Mouse (Mus musculus): ENCODE measurements at regions not wholly inside any gene's neighbourhood (a gene's known extent, or its start where the extent isn't known, plus 50 kb on each side); places are given as distances from the start of the nearest gene placed in this dataset.
"Not testable (repeated sequence)": the region's sequence is repeated elsewhere in the genome, so short reads cannot be mapped to it uniquely, and the experiment has no call there.

- TF ChIP-seq POLR2A (IDR thresholded peaks at IDR 0.05; ENCODE audit: borderline replicate concordance, insufficient read depth, low read length) (no peak), CTCF (IDR thresholded peaks at IDR 0.05; ENCODE audit: borderline replicate concordance, insufficient read depth, low read depth, low read length) (no peak)
- 73% methylated on average over 4 of the region's 4 CpGs for WGBS
Observed at GRCm38 (mm10) chr10:45859909-45860308, 282.3 kb downstream of the Hace1 start.

GRCm38 (mm10) chr10:45860696-45861095, 283.1 kb downstream of the Hace1 start:
- Histone ChIP-seq H3K27me3 (ENCODE audit: control insufficient read depth, insufficient read depth, low read length) (no peaks in the 10 kb centered on the region), H3K4me3 (replicated peaks; ENCODE audit: insufficient read depth, low read depth, low read length) (no peak overlapping the region), H3K4me1 (ENCODE audit: control insufficient read depth, insufficient read depth, low read length) (no peaks in the 10 kb centered on the region), H3K27ac (ENCODE audit: insufficient read depth, low read length) (no peak overlapping the region)
- WGBS = 92% methylated on average over 4 of the region's 4 CpGs
- TF ChIP-seq POLR2A (IDR thresholded peaks at IDR 0.05; ENCODE audit: borderline replicate concordance, insufficient read depth, low read length) (no peak), CTCF (IDR thresholded peaks at IDR 0.05; ENCODE audit: borderline replicate concordance, insufficient read depth, low read depth, low read length) (no peak)
- no peak for DNase-seq

More at GRCm38 (mm10) chr10:45859909-45860308, 282.3 kb downstream of the Hace1 start:
- no peaks in the 10 kb centered on the region for H3K4me1 ChIP-seq (ENCODE audit: control insufficient read depth, insufficient read depth, low read length)
- DNase-seq = no peak
- no peak overlapping the region for H3K27ac ChIP-seq (ENCODE audit: insufficient read depth, low read length)
- H3K27me3 ChIP-seq (ENCODE audit: control insufficient read depth, insufficient read depth, low read length) = no peaks in the 10 kb centered on the region
- no peak overlapping the region for H3K4me3 ChIP-seq (replicated peaks; ENCODE audit: insufficient read depth, low read depth, low read length)

GRCm38 (mm10) chr10:45865793-45866192, 288.2 kb downstream of the Hace1 start:
- 79% methylated on average over 4 of the region's 4 CpGs for WGBS
- H3K27ac ChIP-seq (ENCODE audit: insufficient read depth, low read length) = no peak overlapping the region
- no peak for DNase-seq
- no peak overlapping the region for H3K4me3 ChIP-seq (replicated peaks; ENCODE audit: insufficient read depth, low read depth, low read length)
- peaks cover 4% of the 10 kb centered on the region; the same call in 1 of the 2 replicates for H3K4me1 ChIP-seq (ENCODE audit: control insufficient read depth, insufficient read depth, low read length)
- TF ChIP-seq POLR2A (IDR thresholded peaks at IDR 0.05; ENCODE audit: borderline replicate concordance, insufficient read depth, low read length) = no peak
- no peak for TF ChIP-seq CTCF (IDR thresholded peaks at IDR 0.05; ENCODE audit: borderline replicate concordance, insufficient read depth, low read depth, low read length)
- H3K27me3 ChIP-seq (ENCODE audit: control insufficient read depth, insufficient read depth, low read length) = no peaks in the 10 kb centered on the region

GRCm38 (mm10) chr10:45866860-45867259, 289.2 kb downstream of the Hace1 start:
- H3K4me1 ChIP-seq (ENCODE audit: control insufficient read depth, insufficient read depth, low read length) = peaks cover 6% of the 10 kb centered on the region; the same call in 1 of the 2 replicates
- TF ChIP-seq CTCF (IDR thresholded peaks at IDR 0.05; ENCODE audit: borderline replicate concordance, insufficient read depth, low read depth, low read length) (no peak), POLR2A (IDR thresholded peaks at IDR 0.05; ENCODE audit: borderline replicate concordance, insufficient read depth, low read length) (no peak)
- 84% methylated on average over 3 of the region's 3 CpGs for WGBS
- no peaks in the 10 kb centered on the region for H3K27me3 ChIP-seq (ENCODE audit: control insufficient read depth, insufficient read depth, low read length)
- H3K27ac ChIP-seq (ENCODE audit: insufficient read depth, low read length) = no peak overlapping the region
- H3K4me3 ChIP-seq (replicated peaks; ENCODE audit: insufficient read depth, low read depth, low read length) = no peak overlapping the region
- DNase-seq = no peak

GRCm38 (mm10) chr10:45871028-45871427, 293.4 kb downstream of the Hace1 start:
- DNase-seq = peak; percentile 64 to 84
- 8% methylated on average over 4 of the region's 4 CpGs for WGBS
- no peak overlapping the region; the same call in 1 of the 2 replicates for H3K27ac ChIP-seq (ENCODE audit: insufficient read depth, low read length)
- peaks cover 10% of the 10 kb centered on the region; the same call in 1 of the 2 replicates for H3K4me1 ChIP-seq (ENCODE audit: control insufficient read depth, insufficient read depth, low read length)
- no peaks in the 10 kb centered on the region for H3K27me3 ChIP-seq (ENCODE audit: control insufficient read depth, insufficient read depth, low read length)
- no peak overlapping the region for H3K4me3 ChIP-seq (replicated peaks; ENCODE audit: insufficient read depth, low read depth, low read length)
- TF ChIP-seq POLR2A (IDR thresholded peaks at IDR 0.05; ENCODE audit: borderline replicate concordance, insufficient read depth, low read length) = no peak
- no peak for TF ChIP-seq CTCF (IDR thresholded peaks at IDR 0.05; ENCODE audit: borderline replicate concordance, insufficient read depth, low read depth, low read length)

GRCm38 (mm10) chr10:45872007-45872890, 294.6 kb downstream of the Hace1 start:
- 87% methylated on average over 4 of the region's 4 CpGs for whole genome bisulfite sequencing
- H3K27ac ChIP-seq (ENCODE audit: insufficient read depth, low read length) = no peak overlapping the region
- peaks cover 10% of the 10 kb centered on the region; the same call in 1 of the 2 replicates for H3K4me1 ChIP-seq (ENCODE audit: control insufficient read depth, insufficient read depth, low read length)
- H3K27me3 ChIP-seq (ENCODE audit: control insufficient read depth, insufficient read depth, low read length) = no peaks in the 10 kb centered on the region
- peak in 1 of 2 experiments; percentile 18 for DNase-seq
- TF ChIP-seq POLR2A (IDR thresholded peaks at IDR 0.05; ENCODE audit: borderline replicate concordance, insufficient read depth, low read length) (no peak), CTCF (IDR thresholded peaks at IDR 0.05; ENCODE audit: borderline replicate concordance, insufficient read depth, low read depth, low read length) (no peak)
- H3K4me3 ChIP-seq (replicated peaks; ENCODE audit: insufficient read depth, low read depth, low read length) = no peak overlapping the region

GRCm38 (mm10) chr10:45873805-45874780, 296.5 kb downstream of the Hace1 start:
- H3K4me1 ChIP-seq (ENCODE audit: control insufficient read depth, insufficient read depth, low read length) = peaks cover 10% of the 10 kb centered on the region; the same call in 1 of the 2 replicates
- no peaks in the 10 kb centered on the region for H3K27me3 ChIP-seq (ENCODE audit: control insufficient read depth, insufficient read depth, low read length)
- no peak for DNase-seq
- 94% methylated on average over 14 of the region's 14 CpGs for WGBS
- no peak overlapping the region for H3K27ac ChIP-seq (ENCODE audit: insufficient read depth, low read length)
- no peak overlapping the region for H3K4me3 ChIP-seq (replicated peaks; ENCODE audit: insufficient read depth, low read depth, low read length)
- TF ChIP-seq POLR2A (IDR thresholded peaks at IDR 0.05; ENCODE audit: borderline replicate concordance, insufficient read depth, low read length) = no peak
- no peak for TF ChIP-seq CTCF (IDR thresholded peaks at IDR 0.05; ENCODE audit: borderline replicate concordance, insufficient read depth, low read depth, low read length)

- H3K27me3 ChIP-seq (ENCODE audit: control insufficient read depth, insufficient read depth, low read length); H3K4me1 ChIP-seq (ENCODE audit: control insufficient read depth, insufficient read depth, low read length); H3K4me3 ChIP-seq (replicated peaks; ENCODE audit: insufficient read depth, low read depth, low read length); DNase-seq; H3K27ac ChIP-seq (ENCODE audit: insufficient read depth, low read length): not testable (repeated sequence)
- WGBS = 95% methylated on average over 20 of the region's 20 CpGs
Observed at GRCm38 (mm10) chr10:45875287-45875686, 297.7 kb downstream of the Hace1 start.
